Mouse (Mus musculus) macrophage (primary cell): Measurements from ENCODE around the gene Efcab14. TPM values are rescaled to one million over a fixed set of nuclear protein-coding genes. Genes with fewer than 3 reads are reported as not detected.

ENCODE experiments used
- H3K27ac ChIP-seq: fragments of 350-480 bp; formaldehyde crosslinking; 2 replicates; pipeline ENCODE4 v1.9.0; 2021
- H3K36me3 ChIP-seq: fragments of 350-480 bp; formaldehyde crosslinking; 2 replicates; pipeline ENCODE4 v1.9.0; 2021; ENCODE audit errors: inconsistent target
- H3K4me3 ChIP-seq: fragments of 350-480 bp; formaldehyde crosslinking; 2 replicates; pipeline ENCODE4 v1.9.0; 2021; ENCODE audit errors: inconsistent target
- H3K79me2 ChIP-seq: fragments of 350-480 bp; formaldehyde crosslinking; 2 replicates; pipeline ENCODE4 v1.9.0; 2021; ENCODE audit errors: inconsistent target
- WGBS: methylation state at CpG from one replicate; pipeline ENCODE4 v1.1.7; 2026; ENCODE audit warnings: inconsistent platforms; ENCODE audit not compliant: missing documents; 5-methylcytosine and 5-hydroxymethylcytosine counted together
- polyA plus RNA-seq: library from polyadenylated mRNA; stranded (reverse); fragments of 250-400 nt; gene quantifications from 3 replicates; pipeline ENCODE4 v1.2.4, GENCODE M21; 2018; ENCODE audit warnings: inconsistent platforms

The Efcab14 gene
- polyA plus RNA-seq, 1 experiment from 2014 or later: 35.0 TPM

DNA sequence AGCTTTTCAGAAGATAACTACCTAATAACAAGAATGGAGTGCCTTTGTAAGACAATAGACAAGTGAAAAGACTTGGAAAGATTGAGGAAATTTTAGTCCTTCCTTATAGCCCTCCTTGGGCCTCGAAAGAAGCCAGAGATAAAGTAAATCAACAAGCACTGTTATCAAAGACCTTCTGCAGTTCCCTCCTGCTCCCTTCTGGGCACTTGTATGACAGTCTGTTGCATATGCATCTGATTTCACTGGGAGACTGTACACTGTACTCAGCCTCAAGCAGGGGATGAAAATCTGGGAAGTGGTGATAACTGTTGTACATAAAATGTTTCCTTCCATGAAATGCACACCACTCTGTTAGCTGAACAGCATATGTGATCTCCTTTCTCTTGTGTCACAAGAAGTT is 11.8 kb downstream of the Efcab14 start:
- peaks cover under 1% of the 10 kb centered on the region; the same call in 1 of the 2 replicates for H3K79me2 ChIP-seq
- peaks cover 49% of the 10 kb centered on the region for H3K36me3 ChIP-seq
- no peak overlapping the region for H3K4me3 ChIP-seq
- 77% methylated on average over 1 of the region's 1 CpGs for WGBS
- H3K27ac ChIP-seq: no peak overlapping the region

DNA sequence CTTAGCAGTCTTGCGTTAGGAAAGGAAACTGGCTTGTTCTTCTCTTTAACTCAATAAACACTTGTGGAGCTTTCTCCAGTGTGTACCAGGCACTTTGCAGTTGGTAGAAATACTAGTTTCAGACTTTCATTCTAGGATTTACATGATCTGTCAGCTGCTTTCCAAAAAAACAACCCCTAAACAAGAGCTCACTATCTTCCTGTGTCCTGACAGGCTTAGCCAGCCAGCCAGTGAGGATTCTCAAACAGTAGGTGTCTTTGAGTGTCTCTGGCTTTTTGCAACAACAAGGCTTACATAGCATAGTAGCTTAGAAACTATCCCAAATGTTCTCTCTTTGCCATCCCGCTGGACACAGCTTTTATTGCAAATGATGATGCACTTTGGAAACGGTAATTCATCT is 16.6 kb downstream of the Efcab14 start:
- H3K4me3 ChIP-seq: no peak overlapping the region
- H3K27ac ChIP-seq: no peak overlapping the region
- no peaks in the 10 kb centered on the region for H3K79me2 ChIP-seq
- WGBS: 93% methylated on average over 3 of the region's 3 CpGs
- H3K36me3 ChIP-seq: peaks cover 45% of the 10 kb centered on the region

DNA sequence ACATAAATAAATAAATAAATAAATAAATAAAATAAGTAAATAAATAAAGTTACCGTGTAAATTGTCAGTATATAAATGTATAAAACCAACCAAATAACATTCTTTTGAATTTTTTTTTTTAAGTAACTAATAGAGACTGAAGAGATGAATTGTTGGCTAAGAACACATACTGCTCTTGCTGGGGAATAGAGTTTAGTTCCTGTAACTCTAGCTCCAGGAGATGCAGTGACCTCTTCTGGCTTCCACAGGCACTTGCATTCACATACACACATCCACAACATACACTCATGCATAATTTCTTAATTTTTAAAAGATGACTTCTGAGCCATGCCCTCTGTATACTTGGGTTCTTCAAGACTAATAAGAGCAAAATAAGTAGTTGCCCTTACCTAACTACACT is 17.3 kb downstream of the Efcab14 start:
- no peak overlapping the region for H3K4me3 ChIP-seq
- peaks cover 51% of the 10 kb centered on the region for H3K36me3 ChIP-seq
- H3K27ac ChIP-seq: no peak overlapping the region
- no peaks in the 10 kb centered on the region for H3K79me2 ChIP-seq
- WGBS: 100% methylated on average over 1 of the region's 1 CpGs

DNA sequence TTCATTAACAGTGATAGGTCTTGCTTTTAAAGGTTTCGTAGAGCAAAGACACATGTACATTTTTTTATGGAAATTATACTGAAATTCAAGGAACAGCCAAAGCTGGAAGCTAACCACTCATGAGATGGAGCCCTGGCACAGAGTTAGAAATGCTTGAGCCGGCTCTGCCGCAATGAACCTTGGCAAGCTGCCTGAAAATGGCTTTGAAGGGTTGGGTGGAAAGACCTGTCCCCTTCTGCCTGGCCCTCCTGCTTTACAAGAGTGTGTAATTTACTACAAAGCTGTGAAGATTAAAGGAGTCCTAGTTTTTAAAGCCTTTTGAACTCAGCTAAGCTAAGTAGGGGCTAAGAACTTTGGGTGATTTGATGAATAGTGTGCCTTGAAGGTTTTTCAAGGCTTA is 23.7 kb downstream of the Efcab14 start:
- H3K36me3 ChIP-seq: peaks cover 84% of the 10 kb centered on the region
- H3K4me3 ChIP-seq: no peak overlapping the region
- no peaks in the 10 kb centered on the region for H3K79me2 ChIP-seq
- H3K27ac ChIP-seq: no peak overlapping the region
- 92% methylated on average over 3 of the region's 3 CpGs for WGBS

DNA sequence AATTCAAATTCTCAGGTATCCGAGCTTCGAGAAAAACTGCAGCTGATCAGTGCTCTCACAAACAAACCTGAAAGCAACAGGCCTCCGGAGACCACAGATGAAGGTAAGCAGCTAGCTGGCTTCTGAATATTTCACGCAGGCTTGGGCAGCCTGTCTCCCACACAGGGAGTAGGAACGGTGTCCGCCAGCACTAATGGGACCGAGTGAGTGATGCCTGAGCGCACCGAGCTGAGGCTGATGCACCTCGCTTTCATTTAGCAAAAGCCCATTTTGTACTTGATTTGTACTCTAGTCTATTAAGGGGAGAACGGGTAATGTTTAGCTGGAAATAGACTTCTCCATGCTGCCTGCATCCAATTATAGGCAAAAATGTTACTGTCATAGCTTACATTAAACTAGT is 27.0 kb downstream of the Efcab14 start:
- WGBS: 95% methylated on average over 11 of the region's 11 CpGs
- H3K36me3 ChIP-seq: peaks cover 92% of the 10 kb centered on the region

DNA sequence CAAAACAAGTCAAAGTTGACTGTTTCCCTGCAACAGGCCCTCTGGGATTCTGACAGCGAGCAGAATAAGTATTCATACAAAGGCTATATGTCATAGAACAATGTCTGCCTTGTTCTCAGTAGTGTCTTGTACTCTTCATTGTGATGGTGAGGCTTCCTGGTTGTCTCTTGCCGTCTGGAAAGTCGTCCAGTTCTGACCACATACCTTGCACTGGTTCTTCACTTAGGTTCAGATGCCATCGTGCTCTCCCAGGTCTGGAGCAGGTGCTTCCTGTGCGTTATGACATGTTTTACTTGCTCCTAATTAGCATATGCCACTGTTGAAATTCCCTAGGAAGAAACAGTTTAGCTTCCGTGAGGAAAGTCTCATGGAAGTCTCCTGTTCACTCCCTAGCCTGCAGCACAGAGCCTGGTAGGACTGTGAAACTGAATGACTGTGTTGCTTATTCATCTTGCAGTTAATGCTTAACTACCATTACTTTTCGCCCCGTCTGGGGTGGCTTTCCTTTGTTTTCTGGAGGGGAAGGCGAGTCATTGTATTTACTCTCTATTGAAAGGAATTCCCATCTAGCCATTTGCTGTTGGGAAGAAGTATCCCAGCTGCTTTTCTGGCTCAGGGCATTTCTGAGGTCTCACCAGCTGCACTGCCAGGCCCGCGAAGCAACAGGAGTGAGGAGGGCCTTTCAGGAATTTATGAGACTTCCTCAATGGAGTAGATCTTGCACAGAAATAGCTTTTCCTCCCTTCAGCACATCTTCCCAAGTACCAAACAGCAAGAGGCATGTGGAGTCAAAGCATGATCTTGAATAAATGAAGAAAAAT is 30.3 kb downstream of the Efcab14 start:
- no peaks in the 10 kb centered on the region for H3K79me2 ChIP-seq
- 85% methylated on average over 11 of the region's 11 CpGs for WGBS
- H3K36me3 ChIP-seq: peaks cover 85% of the 10 kb centered on the region
- no peak overlapping the region for H3K27ac ChIP-seq
- H3K4me3 ChIP-seq: no peak overlapping the region

More for the DNA sequence above, 27.0 kb downstream of the Efcab14 start:
- Histone ChIP-seq H3K79me2 (no peaks in the 10 kb centered on the region), H3K4me3 (no peak overlapping the region), H3K27ac (no peak overlapping the region)

DNA sequence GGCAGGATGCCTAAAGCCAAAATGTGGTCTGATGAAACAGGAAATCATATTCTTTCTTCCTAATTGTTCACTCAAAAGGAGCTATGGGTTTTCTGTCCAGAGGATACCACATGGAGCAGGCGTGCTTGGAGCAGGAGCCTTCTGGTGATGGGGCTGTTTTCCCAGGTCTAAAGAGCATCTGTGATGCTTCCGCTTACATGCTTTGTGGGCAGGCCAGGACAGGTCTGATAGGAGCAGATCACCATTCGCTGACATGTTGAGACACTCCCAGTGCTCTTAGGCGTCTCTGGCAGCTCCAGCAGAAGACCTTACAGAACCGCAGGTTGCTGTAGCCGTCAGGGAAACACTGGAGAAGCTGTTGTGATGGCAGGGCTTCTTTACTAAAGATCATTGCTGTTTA is 37.5 kb downstream of the Efcab14 start:
- no peak overlapping the region for H3K4me3 ChIP-seq
- 93% methylated on average over 6 of the region's 6 CpGs for WGBS
- peaks cover 28% of the 10 kb centered on the region; the same call in 1 of the 2 replicates for H3K36me3 ChIP-seq
- H3K79me2 ChIP-seq: no peaks in the 10 kb centered on the region
- H3K27ac ChIP-seq: no peak overlapping the region

DNA sequence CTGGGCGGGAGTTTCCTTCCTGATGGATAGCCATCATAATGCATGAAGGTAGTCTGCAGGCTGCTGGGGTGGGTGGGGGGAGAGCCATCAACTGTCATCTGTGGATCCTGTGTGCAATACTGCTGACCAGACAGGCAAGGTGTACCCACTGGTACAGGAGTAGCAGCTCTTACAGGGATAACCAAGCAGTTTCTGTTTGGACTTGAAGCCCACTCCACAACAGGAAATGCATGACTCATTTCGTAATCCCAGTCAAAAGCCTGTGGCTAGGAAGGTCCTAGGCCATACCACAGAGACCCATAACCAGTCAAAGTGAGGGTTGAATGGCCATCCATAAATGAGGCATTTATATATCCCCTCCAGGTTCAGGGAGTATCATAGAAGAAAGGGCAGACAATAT is 40.1 kb downstream of the Efcab14 start:
- Histone ChIP-seq H3K4me3 (no peak overlapping the region), H3K79me2 (no peaks in the 10 kb centered on the region), H3K27ac (no peak overlapping the region), H3K36me3 (peaks cover 15% of the 10 kb centered on the region; the same call in 1 of the 2 replicates)
- 85% methylated on average over 2 of the region's 2 CpGs for WGBS

DNA sequence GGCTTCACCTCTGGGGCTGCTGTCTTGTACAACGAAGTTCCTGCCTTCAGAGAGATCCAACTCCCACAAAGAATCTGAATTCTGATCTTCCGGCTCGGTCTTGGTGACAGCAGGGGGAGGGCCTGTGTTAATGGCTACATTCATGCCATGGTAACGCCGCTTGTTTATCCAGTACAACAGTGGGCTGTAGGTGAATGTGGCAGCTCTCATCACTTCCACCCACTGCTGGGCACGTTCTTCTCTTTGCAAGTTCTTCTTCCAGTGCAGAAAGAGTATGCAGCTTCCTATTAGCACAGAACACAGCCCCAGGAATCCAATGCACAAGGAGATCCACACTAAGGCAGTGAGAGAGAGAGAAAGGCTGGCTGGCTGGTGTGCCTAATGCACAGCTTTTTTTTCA is 42.7 kb downstream of the Efcab14 start:
- 77% methylated on average over 6 of the region's 6 CpGs for WGBS
- no peak overlapping the region for H3K27ac ChIP-seq
- H3K4me3 ChIP-seq: no peak overlapping the region
- no peaks in the 10 kb centered on the region for H3K79me2 ChIP-seq
- H3K36me3 ChIP-seq: no peaks in the 10 kb centered on the region; the same call in 1 of the 2 replicates

DNA sequence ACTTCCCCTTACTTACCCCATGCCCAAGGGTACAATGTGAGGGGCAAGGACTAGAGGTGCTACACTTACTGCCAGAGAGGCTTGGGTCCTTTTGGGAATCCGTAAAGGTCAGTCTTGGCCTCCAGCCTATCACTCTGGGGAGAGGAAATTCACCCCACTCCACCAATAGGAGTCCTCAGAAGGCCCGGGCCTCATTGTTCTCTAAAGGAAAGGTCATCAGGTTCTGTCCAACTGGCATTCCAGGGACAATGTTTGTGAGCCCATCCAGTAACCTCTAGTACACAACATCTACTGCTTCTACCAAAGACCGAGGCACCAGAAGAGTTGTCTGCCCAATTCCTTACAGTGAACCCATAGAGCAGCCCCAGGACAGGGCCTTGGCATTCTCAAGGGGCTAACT is 43.4 kb downstream of the Efcab14 start, which contains the start of gene Tex38:
TSS of gene Tex38 (minus strand) at position 101 of the 400 bp plus-strand sequence.
- H3K79me2 ChIP-seq: no peaks in the 10 kb centered on the region; the same call in 1 of the 2 replicates
- 84% methylated on average over 3 of the region's 3 CpGs for WGBS
- no peak within 1 kb of the TSS for H3K27ac ChIP-seq
- H3K4me3 ChIP-seq: no peak within 1 kb of the TSS
- H3K36me3 ChIP-seq: no peaks in the 10 kb centered on the region; the same call in 1 of the 2 replicates

DNA sequence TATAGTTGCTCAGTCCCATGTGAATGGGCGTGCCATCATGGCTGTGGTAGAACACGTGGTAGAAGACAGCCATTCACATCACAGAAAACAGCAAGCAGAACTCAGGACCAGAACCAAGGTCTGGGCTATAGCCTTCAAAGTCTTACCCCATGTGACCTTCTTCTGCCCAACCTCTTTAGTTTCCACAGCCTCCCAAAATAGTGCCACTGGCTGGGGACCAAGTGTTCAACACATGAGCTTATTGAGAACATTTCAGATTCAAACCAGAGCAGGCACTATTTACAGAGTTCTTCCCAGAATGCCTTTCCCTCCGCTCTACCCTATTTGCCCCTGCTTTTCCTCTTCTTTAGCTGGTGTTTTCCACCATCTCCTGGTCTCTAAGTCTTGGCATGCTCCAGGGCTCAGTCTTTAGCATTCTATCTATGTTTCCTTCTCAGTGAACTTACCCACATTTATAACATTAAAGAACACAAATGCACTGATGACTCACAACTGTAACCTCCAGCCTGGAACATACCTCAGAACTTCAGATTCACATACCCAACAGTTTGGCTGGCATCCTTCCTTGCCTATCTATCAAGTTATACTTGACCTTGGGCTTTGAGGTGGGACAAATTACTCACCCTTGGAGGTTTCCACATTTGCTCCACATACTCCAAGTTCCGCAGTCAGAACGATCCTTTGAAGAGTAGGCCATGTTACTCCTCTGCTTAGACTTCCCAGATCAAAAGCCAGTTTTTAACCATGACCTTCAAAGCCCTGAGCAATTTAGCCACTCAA is 44.7 kb downstream of the Efcab14 start:
- WGBS: 95% methylated on average over 5 of the region's 5 CpGs

DNA sequence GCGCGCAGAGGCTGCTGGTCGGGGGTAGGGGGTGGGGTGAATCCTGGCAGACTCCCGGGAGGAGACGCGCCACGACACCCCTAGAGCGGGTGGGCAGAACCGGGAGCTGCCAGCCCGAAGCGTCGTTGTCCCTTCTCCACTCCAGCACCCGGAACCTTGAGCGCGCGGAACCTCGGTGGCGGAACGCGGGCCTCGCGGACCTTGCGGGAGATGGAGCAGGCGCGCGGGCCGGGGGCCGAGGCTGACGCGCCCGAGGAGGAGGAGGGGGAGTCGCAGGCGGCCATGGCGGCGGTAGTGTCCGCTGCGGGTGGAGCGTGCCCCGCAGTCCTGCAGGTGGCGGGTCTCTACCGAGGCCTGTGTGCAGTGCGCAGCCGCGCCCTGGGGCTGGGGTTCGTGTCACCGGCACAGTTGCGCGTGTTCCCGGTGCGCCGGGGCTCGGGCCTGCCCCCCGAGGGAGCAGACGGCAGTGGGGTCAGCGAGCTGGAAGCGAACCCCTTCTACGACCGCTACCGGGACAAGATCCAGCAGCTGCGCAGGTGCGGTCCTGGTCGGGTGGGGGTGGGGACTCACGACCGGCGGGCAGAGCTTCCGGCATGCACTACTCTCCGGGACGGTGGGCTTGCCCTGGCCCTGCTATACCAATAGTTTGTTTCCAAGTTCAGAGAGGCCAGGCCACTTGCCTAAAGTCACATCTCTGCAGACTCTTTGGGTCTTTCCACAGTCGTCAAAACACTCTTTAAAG is 47.4 kb downstream of the Efcab14 start, which contains the start of gene Atpaf1:
TSS of gene Atpaf1 (plus strand) at position 44 of the 742 bp plus-strand sequence.
- under 1% methylated on average over 54 of the region's 69 CpGs for WGBS

More for the DNA sequence above, 44.7 kb downstream of the Efcab14 start:
- Histone ChIP-seq H3K79me2 (no peaks in the 10 kb centered on the region; the same call in 1 of the 2 replicates), H3K27ac (no peak overlapping the region), H3K36me3 (no peaks in the 10 kb centered on the region; the same call in 1 of the 2 replicates), H3K4me3 (no peak overlapping the region)

DNA sequence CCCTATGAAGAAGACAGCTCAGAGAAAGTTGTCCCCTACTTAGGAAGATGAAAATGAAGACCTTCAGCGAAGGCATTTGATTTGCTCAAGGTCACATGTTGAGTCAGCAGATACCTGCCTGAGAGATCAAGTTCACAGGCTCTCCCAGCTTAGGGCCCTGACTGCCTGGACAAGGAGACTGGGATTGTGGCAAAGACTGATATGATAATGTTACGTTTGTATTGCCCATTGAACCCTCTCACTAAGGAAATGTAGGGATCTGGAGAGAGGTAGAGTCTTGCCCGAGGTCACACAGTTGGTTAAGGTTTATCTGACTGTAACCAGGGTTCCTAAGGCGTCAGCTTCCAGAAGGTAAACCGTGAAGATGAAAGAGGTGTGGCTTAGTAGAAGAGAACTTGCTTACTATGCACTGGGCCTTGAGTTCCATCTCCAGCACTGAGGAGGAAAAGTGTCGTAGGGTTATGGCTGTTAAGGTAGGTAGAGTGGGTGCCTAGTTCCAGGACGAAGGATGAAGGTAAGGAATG is 48.0 kb downstream of the Efcab14 start:
- peaks cover 7% of the 10 kb centered on the region for H3K36me3 ChIP-seq
- peak overlapping the region; percentile 50 for H3K4me3 ChIP-seq
- H3K79me2 ChIP-seq: no peaks in the 10 kb centered on the region; the same call in 1 of the 2 replicates
- H3K27ac ChIP-seq: no peak overlapping the region
- WGBS: 57% methylated on average over 7 of the region's 7 CpGs

More for the DNA sequence above, 47.4 kb downstream of the Efcab14 start, which contains the start of gene Atpaf1:
- no peak within 1 kb of the TSS for H3K27ac ChIP-seq
- H3K79me2 ChIP-seq: no peaks in the 10 kb centered on the region; the same call in 1 of the 2 replicates
- H3K36me3 ChIP-seq: peaks cover 4% of the 10 kb centered on the region; the same call in 1 of the 2 replicates
- peak within 1 kb of the TSS; percentile 50 for H3K4me3 ChIP-seq

DNA sequence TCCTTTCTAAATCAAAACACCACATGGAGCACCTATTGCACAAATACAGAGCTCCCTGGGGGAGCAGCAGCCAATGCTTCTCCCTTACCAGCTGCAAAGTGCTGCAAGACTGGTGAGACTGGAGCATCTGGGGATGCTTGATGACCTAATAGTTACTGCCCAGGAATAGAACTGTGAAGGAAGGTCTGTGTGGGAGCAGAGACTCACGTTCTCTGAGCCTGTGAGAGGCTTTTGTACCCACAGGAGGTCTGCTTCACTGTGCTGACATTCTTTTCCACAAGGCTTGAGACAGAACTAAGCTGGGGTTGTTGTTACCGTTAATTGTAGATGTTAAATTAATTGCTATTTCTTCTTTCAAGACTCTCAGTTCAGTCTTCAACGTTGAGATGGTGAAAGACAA is 53.3 kb downstream of the Efcab14 start:
- H3K36me3 ChIP-seq: peaks cover 24% of the 10 kb centered on the region
- H3K4me3 ChIP-seq: no peak overlapping the region
- no peak overlapping the region for H3K27ac ChIP-seq
- WGBS: 97% methylated on average over 3 of the region's 3 CpGs
- H3K79me2 ChIP-seq: no peaks in the 10 kb centered on the region; the same call in 1 of the 2 replicates
